Mouse (Mus musculus) megakaryocyte, embryonic 14.5 days (primary cell): Measurements from ENCODE around the gene Ankrd54. TPM values are rescaled to one million over a fixed set of nuclear protein-coding genes. Genes with fewer than 3 reads are reported as not detected.
"Not testable (repeated sequence)": the region's sequence is repeated elsewhere in the genome, so short reads cannot be mapped to it uniquely, and the experiment has no call there.

Experiments
- H3K27me3 ChIP-seq: replicated peaks from 2 replicates; pipeline ENCODE3; 2012; ENCODE audit warnings: inconsistent platforms
- H3K36me3 ChIP-seq: replicated peaks from 2 replicates; pipeline ENCODE3; 2012; ENCODE audit warnings: low read length, inconsistent platforms, mixed read lengths
- H3K4me1 ChIP-seq: 2 replicates; pipeline ENCODE4 v1.6.1; 2012; ENCODE audit warnings: inconsistent platforms
- H3K4me3 ChIP-seq: replicated peaks from 2 replicates; pipeline ENCODE3; 2012; ENCODE audit warnings: moderate library complexity, mild to moderate bottlenecking, inconsistent platforms
- H3K9me3 ChIP-seq: 2 replicates; pipeline ENCODE4 v1.6.1; 2012; ENCODE audit warnings: inconsistent platforms
- FLI1 ChIP-seq: IDR thresholded peaks from 2 replicates; pipeline ENCODE4 v1.6.1; 2012; ENCODE audit warnings: low read length, inconsistent platforms, mixed read lengths
- GATA1 ChIP-seq: IDR thresholded peaks from 3 replicates; pipeline ENCODE4 v1.6.1; 2012; ENCODE audit warnings: mixed read lengths, low read length, inconsistent platforms, borderline replicate concordance
- polyA plus RNA-seq: library from polyadenylated mRNA; stranded (reverse); fragments of >175 nt; gene quantifications from 2 replicates; pipeline ENCODE4 v1.2.3, GENCODE M21; 2012; ENCODE audit warnings: low replicate concordance; ENCODE audit not compliant: insufficient read depth

Gene Ankrd54
- polyA plus RNA-seq, 1 experiment, result 32.5 TPM

DNA sequence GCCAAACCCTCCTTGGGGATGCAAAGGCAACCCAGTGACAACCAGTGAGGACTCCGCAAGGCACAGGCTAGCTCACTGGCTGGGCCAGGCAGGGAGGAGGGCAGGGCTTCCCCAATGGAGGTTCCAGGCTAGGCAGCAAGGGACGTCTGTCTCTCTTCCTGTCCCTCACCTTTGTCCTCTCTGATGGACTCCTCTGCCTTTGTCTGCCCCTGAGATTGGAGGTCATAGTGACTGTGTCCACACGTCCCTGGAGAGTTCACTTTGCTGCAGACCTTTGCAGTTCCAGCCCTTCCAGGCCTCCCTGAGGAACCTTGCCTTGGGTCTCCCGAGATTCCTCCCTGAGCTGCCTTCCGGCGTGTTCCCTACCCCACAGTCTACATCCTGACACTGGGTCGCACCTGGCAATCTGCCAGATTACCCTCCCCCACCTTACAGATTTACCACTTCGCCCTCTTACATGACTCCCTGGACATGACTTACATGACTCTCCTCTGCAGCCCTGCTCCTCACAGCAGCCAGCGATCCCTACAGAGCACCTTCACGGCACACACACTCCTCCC is 39.9 kb downstream of the Ankrd54 start:
- TF ChIP-seq GATA1 (no peak), FLI1 (no peak)
- Histone ChIP-seq H3K9me3 (no peaks in the 10 kb centered on the region), H3K4me3 (no peak overlapping the region), H3K4me1 (peaks cover 32% of the 10 kb centered on the region), H3K27me3 (peaks cover 71% of the 10 kb centered on the region), H3K36me3 (no peaks in the 10 kb centered on the region)

DNA sequence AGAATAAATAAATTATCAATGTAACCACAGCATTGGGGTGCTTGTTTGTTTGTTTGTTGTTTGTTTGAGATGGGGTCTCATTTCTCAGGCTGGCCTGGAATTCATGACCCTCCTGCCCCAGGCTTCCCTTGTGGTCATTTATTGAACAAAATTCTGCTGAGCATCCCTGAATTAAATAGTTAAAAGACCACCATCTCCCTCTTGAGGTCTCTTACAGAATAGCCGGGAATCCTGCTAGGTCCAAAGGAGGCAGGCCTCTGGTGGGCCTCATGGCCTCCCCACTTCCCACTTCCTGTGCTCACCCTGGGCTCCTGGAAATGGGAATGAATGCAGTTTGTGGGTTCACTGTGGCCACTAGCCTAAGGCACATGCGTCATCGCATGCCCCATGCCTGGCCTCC is 43.8 kb downstream of the Ankrd54 start:
- no peak for TF ChIP-seq GATA1
- TF ChIP-seq FLI1, result no peak

DNA sequence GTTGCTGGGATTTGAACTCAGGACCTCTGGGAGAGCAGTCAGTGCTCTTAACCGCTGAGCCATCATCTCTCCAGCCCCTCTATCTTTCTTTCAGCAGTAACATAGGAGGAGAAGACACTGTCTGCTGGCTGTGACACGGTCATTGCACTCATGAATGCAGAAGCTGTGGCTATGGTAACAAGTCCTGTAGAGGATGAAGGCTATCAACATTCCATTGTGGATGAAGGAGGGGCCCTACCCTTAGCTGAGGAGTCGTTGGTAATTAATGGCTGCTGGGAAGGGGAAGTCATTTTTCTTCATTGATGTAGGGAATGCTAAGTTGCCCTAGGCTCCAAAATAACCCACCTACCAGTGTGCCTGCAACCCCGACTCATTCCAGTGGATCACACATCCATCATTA is 44.5 kb downstream of the Ankrd54 start:
- H3K4me3 ChIP-seq, result no peak overlapping the region
- peaks cover 20% of the 10 kb centered on the region for H3K4me1 ChIP-seq
- no peaks in the 10 kb centered on the region for H3K9me3 ChIP-seq
- no peaks in the 10 kb centered on the region for H3K36me3 ChIP-seq
- peaks cover 63% of the 10 kb centered on the region for H3K27me3 ChIP-seq
- no peak for TF ChIP-seq FLI1

More for the DNA sequence above, 43.8 kb downstream of the Ankrd54 start:
- Histone ChIP-seq H3K9me3 (no peaks in the 10 kb centered on the region), H3K27me3 (peaks cover 62% of the 10 kb centered on the region), H3K36me3 (no peaks in the 10 kb centered on the region), H3K4me1 (peaks cover 26% of the 10 kb centered on the region), H3K4me3 (no peak overlapping the region)

DNA sequence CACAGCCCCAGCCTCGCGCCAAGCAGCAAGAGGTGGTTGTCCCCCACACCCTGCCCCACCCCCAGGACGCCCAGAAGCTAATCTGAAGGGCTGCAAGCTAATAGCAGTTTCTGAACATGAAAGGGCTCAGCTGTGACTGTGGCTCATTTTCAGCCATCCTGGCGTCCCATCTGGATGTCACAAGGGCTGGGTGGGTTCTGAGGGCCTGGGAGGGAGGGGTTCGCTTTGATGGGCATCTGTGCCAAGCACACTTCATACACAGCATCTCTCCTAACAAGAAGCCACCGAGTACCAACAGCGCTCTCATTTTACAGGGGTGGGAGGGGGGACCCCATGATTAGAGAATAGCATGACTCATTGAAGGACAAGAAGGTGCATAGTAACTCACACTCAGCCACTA is 49.3 kb downstream of the Ankrd54 start:
- Histone ChIP-seq H3K4me3 (no peak overlapping the region), H3K27me3 (peaks cover 57% of the 10 kb centered on the region), H3K36me3 (no peaks in the 10 kb centered on the region), H3K4me1 (peaks cover 6% of the 10 kb centered on the region), H3K9me3 (no peaks in the 10 kb centered on the region)
- TF ChIP-seq FLI1 (no peak), GATA1 (no peak)

DNA sequence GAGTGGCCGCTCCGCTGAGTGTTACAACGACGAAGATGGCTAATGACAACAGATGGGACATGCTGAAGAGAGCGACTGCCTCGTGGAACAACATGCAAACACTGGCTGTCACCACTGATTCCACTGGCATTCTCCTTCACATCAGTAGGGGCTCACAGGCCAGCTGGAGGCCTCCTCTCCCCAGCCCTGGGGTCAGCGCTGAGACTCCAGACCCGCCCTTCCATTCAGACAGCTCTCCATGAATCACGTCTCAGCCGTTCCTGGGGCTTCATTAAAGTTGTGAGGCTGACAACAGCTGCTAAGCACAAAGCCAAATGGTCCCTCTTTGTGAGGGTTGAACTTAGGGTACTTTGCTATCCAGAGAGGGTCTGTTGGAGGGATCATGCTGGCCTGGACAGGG is 51.1 kb downstream of the Ankrd54 start:
- no peak for TF ChIP-seq GATA1
- TF ChIP-seq FLI1, result no peak

DNA sequence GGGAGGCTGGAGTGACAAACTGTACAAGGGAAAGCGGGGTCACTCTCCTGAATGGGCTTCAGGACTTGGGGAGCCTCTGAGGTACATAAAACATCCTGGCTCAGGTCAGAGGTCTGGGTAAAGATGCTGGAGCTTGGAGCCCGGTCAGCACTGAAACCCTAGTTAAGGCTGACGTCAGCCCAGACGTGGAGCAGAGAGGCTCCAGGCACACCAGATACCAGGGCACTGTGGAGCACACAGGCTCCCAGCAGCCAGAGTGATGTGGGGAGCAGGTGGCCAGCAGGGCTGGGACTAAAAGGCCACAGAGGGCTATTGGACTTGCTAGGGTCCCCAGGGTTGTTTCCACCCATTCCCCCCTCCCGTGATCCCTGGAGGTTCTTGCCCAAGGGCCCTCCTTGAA is 53.0 kb downstream of the Ankrd54 start:
- no peak for TF ChIP-seq FLI1
- TF ChIP-seq GATA1, result no peak
- H3K4me1 ChIP-seq, result peaks cover 6% of the 10 kb centered on the region
- peaks cover 38% of the 10 kb centered on the region for H3K27me3 ChIP-seq
- no peaks in the 10 kb centered on the region for H3K9me3 ChIP-seq
- H3K4me3 ChIP-seq, result no peak overlapping the region
- peaks cover 26% of the 10 kb centered on the region for H3K36me3 ChIP-seq

More for the DNA sequence above, 51.1 kb downstream of the Ankrd54 start:
- H3K4me1 ChIP-seq, result peaks cover 6% of the 10 kb centered on the region
- H3K9me3 ChIP-seq, result no peaks in the 10 kb centered on the region
- no peak overlapping the region for H3K4me3 ChIP-seq
- peaks cover 48% of the 10 kb centered on the region for H3K27me3 ChIP-seq
- H3K36me3 ChIP-seq, result peaks cover 8% of the 10 kb centered on the region

DNA sequence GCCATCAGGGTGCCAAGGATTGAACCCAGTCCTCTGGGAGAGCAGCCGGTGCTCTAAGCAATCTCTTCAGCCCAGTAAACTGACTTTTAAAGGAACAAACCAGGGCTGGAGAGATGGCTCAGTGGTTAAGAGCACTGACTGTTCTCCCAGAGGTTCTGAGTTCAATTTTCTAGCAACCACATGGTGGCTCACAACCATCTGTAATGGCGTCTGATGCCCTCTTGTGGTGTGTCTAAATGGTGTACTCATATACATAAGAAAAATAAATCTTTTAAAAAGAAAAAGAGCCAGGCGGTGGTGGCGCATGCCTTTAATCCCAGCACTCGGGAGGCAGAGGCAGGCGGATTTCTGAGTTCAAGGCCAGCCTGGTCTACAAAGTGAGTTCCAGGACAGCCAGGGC is 54.9 kb downstream of the Ankrd54 start:
- Histone ChIP-seq H3K27me3 (peaks cover 20% of the 10 kb centered on the region), H3K36me3 (peaks cover 45% of the 10 kb centered on the region)
- H3K9me3 ChIP-seq, H3K4me3 ChIP-seq, H3K4me1 ChIP-seq: not testable (repeated sequence)

DNA sequence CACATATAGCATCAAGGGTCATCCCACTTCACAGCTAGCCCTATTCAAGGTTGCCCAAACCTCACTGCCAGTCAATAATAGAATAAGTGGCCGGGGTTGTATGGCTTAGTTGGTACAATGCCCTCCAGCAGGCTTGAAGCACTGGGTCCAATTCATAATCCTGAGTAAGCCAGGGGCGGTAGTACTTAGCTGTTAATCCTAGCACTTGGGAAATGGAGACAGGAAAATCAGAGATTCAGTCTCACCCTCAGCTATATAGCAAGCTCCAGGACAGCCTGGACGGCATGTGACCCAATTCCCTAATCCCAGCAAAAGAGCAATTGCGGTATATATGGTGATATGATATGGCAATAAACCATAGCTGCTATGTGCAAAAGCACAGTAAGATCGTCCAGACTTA is 55.6 kb downstream of the Ankrd54 start:
- H3K4me3 ChIP-seq, result no peak overlapping the region
- H3K27me3 ChIP-seq, result peaks cover 17% of the 10 kb centered on the region

DNA sequence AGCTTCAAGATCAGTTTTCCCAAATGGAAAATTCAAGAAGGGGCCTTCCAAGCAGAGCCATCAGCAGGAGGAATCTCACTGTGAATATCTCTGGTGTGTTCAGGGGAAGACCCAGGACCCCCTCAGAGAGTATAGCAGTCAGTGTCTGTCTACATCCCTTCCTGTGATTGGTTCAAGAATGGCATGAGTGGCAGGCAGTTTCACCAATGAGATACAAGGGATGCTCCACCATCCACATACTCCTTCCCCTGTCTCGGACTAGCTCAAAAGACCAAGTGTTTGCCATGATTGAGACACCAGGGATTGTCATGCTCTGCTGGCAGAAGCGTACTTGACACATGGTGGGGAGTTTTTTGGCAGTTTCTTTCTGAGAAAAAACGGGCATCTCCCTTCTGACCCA is 56.1 kb downstream of the Ankrd54 start:
- no peak for TF ChIP-seq GATA1
- no peak for TF ChIP-seq FLI1
- peaks cover 14% of the 10 kb centered on the region for H3K27me3 ChIP-seq
- H3K4me3 ChIP-seq, result no peak overlapping the region
- no peaks in the 10 kb centered on the region; the same call in 1 of the 2 replicates for H3K4me1 ChIP-seq
- no peaks in the 10 kb centered on the region for H3K9me3 ChIP-seq
- peaks cover 57% of the 10 kb centered on the region for H3K36me3 ChIP-seq

More for the DNA sequence above, 55.6 kb downstream of the Ankrd54 start:
- Histone ChIP-seq H3K4me1 (no peaks in the 10 kb centered on the region; the same call in 1 of the 2 replicates), H3K9me3 (no peaks in the 10 kb centered on the region), H3K36me3 (peaks cover 52% of the 10 kb centered on the region)
- TF ChIP-seq FLI1 (no peak), GATA1 (no peak)

DNA sequence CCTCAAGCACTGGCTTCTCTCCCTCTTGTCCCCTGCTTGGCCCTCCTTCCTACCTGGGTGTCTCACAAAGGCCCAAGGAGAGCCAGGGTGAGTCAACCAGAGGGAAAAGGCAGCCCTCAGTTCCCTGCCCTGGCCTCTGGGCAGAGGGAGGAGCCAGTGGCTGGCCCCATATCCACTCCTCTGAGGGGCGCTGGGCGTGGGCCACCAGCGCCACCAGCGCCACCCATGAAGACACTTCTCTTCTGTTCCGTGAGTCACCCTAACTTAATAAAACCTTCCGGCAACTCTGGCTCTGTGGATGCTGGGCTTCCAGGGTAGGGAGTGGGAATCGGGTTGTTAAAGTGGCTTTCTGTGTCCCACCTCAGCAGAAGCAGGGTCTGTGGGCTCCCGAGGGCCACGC is 57.1 kb downstream of the Ankrd54 start:
- H3K9me3 ChIP-seq, result no peaks in the 10 kb centered on the region
- peaks cover 67% of the 10 kb centered on the region for H3K36me3 ChIP-seq
- peaks cover 8% of the 10 kb centered on the region for H3K27me3 ChIP-seq
- TF ChIP-seq GATA1 (no peak), FLI1 (no peak)
- H3K4me1 ChIP-seq, result no peaks in the 10 kb centered on the region; the same call in 1 of the 2 replicates
- H3K4me3 ChIP-seq, result no peak overlapping the region

Other genes with a start within 250 kb of the Ankrd54 start
- 1.2 and 3.7 TPM in 2 replicates for gene Cdc42ep1, start 220.3 kb downstream of the Ankrd54 start, polyA plus RNA-seq
- gene Lgals2, start 207.4 kb downstream of the Ankrd54 start, polyA plus RNA-seq, result not detected in 2 replicates
- 198 and 388 TPM in 2 replicates for gene Gga1, start 185.7 kb downstream of the Ankrd54 start, polyA plus RNA-seq
- 2.9 and 8.0 TPM in 2 replicates for gene Gm49510, start 163.2 kb downstream of the Ankrd54 start, polyA plus RNA-seq
- gene Sh3bp1, start 163.1 kb downstream of the Ankrd54 start, polyA plus RNA-seq, result 1,441 and 3,817 TPM in 2 replicates
- gene Pdxp, start 149.0 kb downstream of the Ankrd54 start, polyA plus RNA-seq, result 8.6 and 29.8 TPM in 2 replicates
- 75.3 and 689 TPM in 2 replicates for gene Lgals1, start 136.2 kb downstream of the Ankrd54 start, polyA plus RNA-seq
- gene Nol12, start 128.0 kb downstream of the Ankrd54 start, polyA plus RNA-seq, result 16.3 and 19.1 TPM in 2 replicates
- gene Triobp, start 115.2 kb downstream of the Ankrd54 start, polyA plus RNA-seq, result 97.8 and 237 TPM in 2 replicates
- gene H1f0, start 34.4 kb downstream of the Ankrd54 start, polyA plus RNA-seq, result 211 and 406 TPM in 2 replicates
- gene Galr3, start 21.0 kb downstream of the Ankrd54 start, polyA plus RNA-seq, result 10.8 and 18.1 TPM in 2 replicates
- 9.1 and 10.8 TPM in 2 replicates for gene Eif3l, start 12.3 kb upstream of the Ankrd54 start, polyA plus RNA-seq
- 2.0 and 8.4 TPM in 2 replicates for gene Micall1, start 46.0 kb upstream of the Ankrd54 start, polyA plus RNA-seq
- 56.4 and 173 TPM in 2 replicates for gene Polr2f, start 78.1 kb upstream of the Ankrd54 start, polyA plus RNA-seq
- 4.1 TPM in 1 of 2 replicates, not detected in the other for gene 1700088E04Rik, start 78.4 kb upstream of the Ankrd54 start, polyA plus RNA-seq
- not detected in 2 replicates for gene Sox10, start 102.3 kb upstream of the Ankrd54 start, polyA plus RNA-seq
- gene Pick1, start 166.3 kb upstream of the Ankrd54 start, polyA plus RNA-seq, result 9.5 and 16.0 TPM in 2 replicates
- gene Gm49486, start 166.5 kb upstream of the Ankrd54 start, polyA plus RNA-seq, result not detected in 2 replicates
- not detected in 2 replicates for gene Slc16a8, start 191.9 kb upstream of the Ankrd54 start, polyA plus RNA-seq
- 1.9 TPM in 1 of 2 replicates, not detected in the other for gene Baiap2l2, start 222.6 kb upstream of the Ankrd54 start, polyA plus RNA-seq